Mouse (Mus musculus) liver, postnatal 0 days (tissue): Measurements from ENCODE around the gene Nudcd3. TPM values are rescaled to one million over a fixed set of nuclear protein-coding genes. Genes with fewer than 3 reads are reported as not detected.

Experiments
- ATAC-seq: fragments of 200-750 bp; cut with Nextera tagmentation; 2 replicates; pipeline ENCODE4 v1.8.0; 2017; ENCODE audit warnings: mild to moderate bottlenecking, moderate library complexity
- DNase-seq: peaks from one replicate; pipeline ENCODE4 v3.0.0-alpha.2; 2016
- H3K27ac ChIP-seq: fragments of 300-500 bp; sonication (generic); 2 replicates; pipeline ENCODE4 v1.5.1; 2014; ENCODE audit warnings: antibody characterized with exemption, moderate library complexity, mild to moderate bottlenecking, low read depth
- H3K27me3 ChIP-seq: fragments of 300-500 bp; sonication (generic); 2 replicates; pipeline ENCODE4 v1.6.1; 2014; ENCODE audit warnings: low read length, control low read depth, mixed read lengths; ENCODE audit not compliant: insufficient read depth
- H3K36me3 ChIP-seq: fragments of 300-500 bp; sonication (generic); replicated peaks from 2 replicates; pipeline ENCODE4 v1.6.1; 2014; ENCODE audit warnings: mild to moderate bottlenecking, control low read depth, low read length, moderate library complexity, mixed read lengths; ENCODE audit not compliant: insufficient read depth
- H3K4me1 ChIP-seq: fragments of 300-500 bp; sonication (generic); 2 replicates; pipeline ENCODE4 v1.6.1; 2014; ENCODE audit warnings: antibody characterized with exemption, mild to moderate bottlenecking, control low read depth; ENCODE audit not compliant: insufficient read depth
- H3K4me2 ChIP-seq: fragments of 300-500 bp; sonication (generic); 2 replicates; pipeline ENCODE4 v1.6.1; 2014; ENCODE audit warnings: low read depth, mild to moderate bottlenecking, low read length, moderate library complexity, mixed read lengths
- H3K4me3 ChIP-seq: fragments of 300-500 bp; sonication (generic); 2 replicates; pipeline ENCODE4 v1.5.1; 2014; ENCODE audit warnings: low read depth, low read length
- H3K9ac ChIP-seq: fragments of 300-500 bp; sonication (generic); replicated peaks from 2 replicates; pipeline ENCODE4 v1.6.1; 2014; ENCODE audit warnings: mild to moderate bottlenecking, moderate library complexity
- H3K9me3 ChIP-seq: fragments of 300-500 bp; sonication (generic); 2 replicates; pipeline ENCODE4 v1.6.1; 2016; ENCODE audit warnings: mild to moderate bottlenecking, control low read depth, low read length, mixed read lengths
- CTCF ChIP-seq: sonication (generic); IDR thresholded peaks from 2 replicates; pipeline ENCODE4 v1.5.1; 2016; ENCODE audit warnings: antibody characterized with exemption, low read depth
- EP300 ChIP-seq: IDR thresholded peaks from 2 replicates; pipeline ENCODE4 v1.6.1; 2016; ENCODE audit warnings: antibody characterized with exemption, low read depth, mild to moderate bottlenecking
- WGBS: fragments of 180-500 bp; shearing (Covaris S2); extraction: QIAGEN DNeasy Blood & Tissue Kit; methylation state at CpG from one replicate; pipeline ENCODE4 v1.1.7; 2014; ENCODE audit not compliant: insufficient replicate concordance; 5-methylcytosine and 5-hydroxymethylcytosine counted together
- polyA plus RNA-seq: library from polyadenylated mRNA; unstranded; fragments of >200 nt; fragmentation: Nextera tagmentation; extraction: Ambion mirVana; gene quantifications from 2 replicates; pipeline ENCODE4 v1.2.1, GENCODE M21; 2015

Nudcd3 gene
- polyA plus RNA-seq, 1 experiment from 2014 or later = 9.2 TPM

DNA sequence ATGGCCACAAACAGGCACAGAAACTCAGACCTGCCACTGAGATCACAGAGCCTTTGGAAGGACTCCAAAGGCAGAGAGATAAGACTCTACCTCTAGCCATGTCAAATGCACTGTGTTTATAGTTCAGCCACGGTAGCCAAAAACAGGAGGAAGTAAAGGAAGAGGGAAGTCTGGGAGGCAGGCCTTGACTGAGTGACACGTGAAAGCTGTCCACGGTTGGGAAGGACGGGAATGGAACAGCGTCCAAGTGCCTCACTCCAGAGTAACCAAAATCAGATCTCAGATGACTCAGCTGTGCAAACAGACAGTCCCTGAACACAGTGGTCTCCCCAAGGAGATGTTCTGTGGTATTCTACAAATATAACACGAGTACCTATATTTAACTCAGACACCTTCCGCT, 25.5 kb downstream of the Nudcd3 start:
- 12% methylated on average over 7 of the region's 7 CpGs for WGBS
- ATAC-seq (peak; percentile 38; the same call in 1 of the 2 replicates), DNase-seq (no peak)
- Histone ChIP-seq H3K9me3 (no peaks in the 10 kb centered on the region), H3K9ac (0 out of 2 replicates have a peak overlapping the region, but pooled peaks have one; percentile 35), H3K4me3 (no peak overlapping the region), H3K27ac (peak overlapping the region; percentile 42; the same call in 1 of the 2 replicates), H3K4me2 (peak overlapping the region; percentile 30; the same call in 1 of the 2 replicates), H3K4me1 (peaks cover 32% of the 10 kb centered on the region), H3K36me3 (no peaks in the 10 kb centered on the region), H3K27me3 (no peaks in the 10 kb centered on the region)
- TF ChIP-seq CTCF (no peak), EP300 (no peak)

DNA sequence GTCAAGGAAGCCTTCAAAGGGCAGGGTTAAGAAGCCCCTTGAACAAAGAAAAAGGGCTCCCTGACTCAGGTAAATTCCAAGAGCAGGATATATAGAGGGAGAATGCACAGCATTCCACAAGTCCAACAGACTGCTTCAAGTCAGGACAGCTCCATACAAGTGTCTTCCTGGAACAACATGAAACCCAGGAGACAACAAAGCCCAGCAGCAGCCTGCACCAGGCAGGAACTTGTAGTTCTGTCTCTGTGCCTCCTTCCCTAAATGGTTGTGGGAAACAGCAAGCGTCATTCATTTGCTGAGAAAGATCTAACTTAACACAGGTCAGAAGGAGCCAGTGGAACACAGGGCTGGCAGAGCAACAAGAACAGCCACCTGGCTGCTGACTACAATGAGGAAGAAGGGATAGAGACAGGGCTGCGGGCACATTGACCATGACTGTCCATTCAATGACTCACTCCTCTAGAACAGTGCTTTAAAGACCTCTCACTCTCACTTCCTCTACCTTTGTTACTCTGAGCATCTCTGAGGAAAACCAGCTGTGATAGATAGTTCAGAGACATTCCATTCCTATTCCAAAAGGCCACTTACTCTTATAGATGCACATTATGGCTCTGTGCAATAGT, 31.1 kb downstream of the Nudcd3 start:
- Histone ChIP-seq H3K4me1 (peaks cover 20% of the 10 kb centered on the region), H3K9me3 (no peaks in the 10 kb centered on the region), H3K4me3 (no peak overlapping the region), H3K36me3 (no peaks in the 10 kb centered on the region), H3K27me3 (no peaks in the 10 kb centered on the region), H3K4me2 (no peak overlapping the region), H3K27ac (no peak overlapping the region), H3K9ac (no peak overlapping the region)
- 44% methylated on average over 2 of the region's 2 CpGs for WGBS
- DNase-seq = no peak
- TF ChIP-seq EP300 (no peak), CTCF (no peak)
- no peak for ATAC-seq

DNA sequence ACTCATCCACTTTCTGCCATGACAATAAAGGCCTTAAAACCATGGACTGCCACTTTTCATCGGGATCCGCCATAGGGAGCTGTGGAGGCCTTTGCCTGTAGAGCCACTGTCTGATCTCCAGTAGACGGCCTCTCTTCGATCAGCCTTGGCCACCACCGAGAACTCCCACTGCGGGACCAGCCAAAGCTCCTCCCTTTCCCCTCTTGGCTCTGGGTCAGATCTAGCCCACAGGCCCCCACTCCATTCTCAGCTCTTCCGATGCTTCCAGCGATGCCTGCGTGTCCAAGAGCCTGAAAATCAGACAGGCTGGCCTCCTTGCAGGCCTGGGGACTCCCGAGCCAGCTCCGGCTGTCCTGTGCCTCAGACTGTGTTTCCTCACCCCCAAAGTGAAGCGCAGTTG, 33.9 kb downstream of the Nudcd3 start:
- TF ChIP-seq EP300 (no peak), CTCF (no peak)
- H3K36me3 ChIP-seq = no peaks in the 10 kb centered on the region
- no peak overlapping the region for H3K4me3 ChIP-seq
- H3K4me2 ChIP-seq = no peak overlapping the region
- H3K4me1 ChIP-seq = peaks cover 30% of the 10 kb centered on the region
- ATAC-seq (no peak), DNase-seq (no peak)
- WGBS = 91% methylated on average over 12 of the region's 12 CpGs
- H3K27me3 ChIP-seq = no peaks in the 10 kb centered on the region
- no peaks in the 10 kb centered on the region for H3K9me3 ChIP-seq
- no peak overlapping the region for H3K9ac ChIP-seq
- H3K27ac ChIP-seq = peak overlapping the region; percentile 82

DNA sequence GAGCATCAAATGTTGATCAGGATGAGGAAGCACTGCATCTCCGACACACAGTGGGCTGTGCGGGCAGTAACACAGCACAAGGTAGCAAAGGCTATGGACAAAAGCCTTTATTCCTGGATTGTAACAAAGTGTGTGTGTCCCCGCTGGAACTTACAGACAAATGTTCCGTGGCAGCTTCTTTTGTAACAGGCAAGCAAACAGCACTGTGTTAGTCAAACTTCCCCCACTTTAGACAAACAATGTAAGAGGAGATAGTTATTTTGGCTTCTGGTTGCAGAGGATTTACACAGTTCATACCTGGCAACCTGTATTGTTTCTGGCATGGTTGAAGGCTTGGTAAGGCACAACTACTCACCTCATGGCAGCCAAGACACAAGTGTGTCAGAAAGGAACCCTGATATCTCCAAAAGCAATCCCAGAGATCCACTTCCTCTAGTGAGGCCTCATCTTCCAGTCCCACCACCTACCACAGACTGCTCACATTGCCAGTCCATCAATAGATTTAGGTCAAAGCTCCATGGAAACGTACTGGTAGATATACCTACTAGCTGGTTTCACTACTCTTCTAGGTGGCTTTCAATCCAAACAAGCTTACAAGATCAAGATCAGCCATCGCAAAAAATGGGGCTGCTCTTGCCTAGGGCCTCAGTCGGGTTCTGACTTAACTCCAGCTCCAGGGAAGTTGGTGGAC, 34.7 kb downstream of the Nudcd3 start:
- DNase-seq = no peak
- Histone ChIP-seq H3K9me3 (no peaks in the 10 kb centered on the region), H3K36me3 (no peaks in the 10 kb centered on the region), H3K4me2 (peak overlapping the region; percentile 6; the same call in 1 of the 2 replicates), H3K27ac (peak overlapping the region; percentile 82), H3K4me3 (no peak overlapping the region), H3K9ac (no peak overlapping the region), H3K27me3 (no peaks in the 10 kb centered on the region), H3K4me1 (peaks cover 36% of the 10 kb centered on the region)
- 56% methylated on average over 7 of the region's 7 CpGs for WGBS
- no peak for TF ChIP-seq CTCF
- TF ChIP-seq EP300 = no peak
- peak; percentile 81 for ATAC-seq

DNA sequence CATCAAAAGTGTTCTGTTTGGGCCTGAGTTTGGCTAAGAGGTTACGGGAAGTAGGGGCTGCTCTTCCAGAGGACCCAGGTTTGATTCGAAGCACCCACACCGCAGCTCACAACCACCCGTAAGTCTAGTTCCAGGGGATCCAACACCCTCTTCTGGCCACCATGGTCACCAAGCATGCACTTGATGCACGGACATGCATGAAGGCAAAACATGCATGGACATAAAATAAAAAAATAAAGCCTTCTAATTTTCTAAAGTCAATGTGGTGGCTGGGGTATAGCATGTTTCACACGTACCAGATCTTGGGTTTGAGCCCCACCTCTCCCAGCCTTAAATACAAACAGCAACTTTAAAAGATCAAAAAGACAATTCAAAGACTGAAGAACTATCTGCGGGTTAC, 35.4 kb downstream of the Nudcd3 start:
- Histone ChIP-seq H3K9ac (no peak overlapping the region), H3K4me2 (no peak overlapping the region), H3K27me3 (no peaks in the 10 kb centered on the region), H3K27ac (peak overlapping the region; percentile 82), H3K4me1 (peaks cover 44% of the 10 kb centered on the region), H3K9me3 (no peaks in the 10 kb centered on the region), H3K36me3 (no peaks in the 10 kb centered on the region), H3K4me3 (no peak overlapping the region)
- no peak for ATAC-seq
- no peak for DNase-seq
- TF ChIP-seq CTCF (no peak), EP300 (no peak)
- WGBS = 88% methylated on average over 7 of the region's 7 CpGs

- ATAC-seq (no peak), DNase-seq (no peak)
- H3K36me3 ChIP-seq = no peaks in the 10 kb centered on the region
- no peak overlapping the region for H3K9ac ChIP-seq
- H3K27me3 ChIP-seq = no peaks in the 10 kb centered on the region
- H3K27ac ChIP-seq = no peak overlapping the region
- H3K4me1 ChIP-seq = peaks cover 51% of the 10 kb centered on the region
- no peak overlapping the region for H3K4me2 ChIP-seq
- H3K4me3 ChIP-seq = no peak overlapping the region
- WGBS = 84% methylated on average over 12 of the region's 12 CpGs
- no peaks in the 10 kb centered on the region for H3K9me3 ChIP-seq
- TF ChIP-seq EP300 (no peak), CTCF (no peak)
These were observed 36.5 kb downstream of the Nudcd3 start for GRCm38 (mm10) chr11:6163706-6164105.
